Mouse (Mus musculus) neutrophil, adult 59 days (primary cell): ENCODE measurements around the gene Arl6. TPM values are rescaled to one million over a fixed set of nuclear protein-coding genes. Genes with fewer than 3 reads are reported as not detected.

Experiments used
- total RNA-seq, 2 experiments: library from RNA; stranded (reverse); gene quantifications; 1 replicate in 1 of 2; 2 replicates in 1 of 2; pipeline ENCODE4 v1.2.4; 2023

Arl6 gene
- 1 to 10 TPM in 1 of 2 experiments, under 1 TPM in 1; 0.62 to 1.6 TPM for total RNA-seq

DNA sequence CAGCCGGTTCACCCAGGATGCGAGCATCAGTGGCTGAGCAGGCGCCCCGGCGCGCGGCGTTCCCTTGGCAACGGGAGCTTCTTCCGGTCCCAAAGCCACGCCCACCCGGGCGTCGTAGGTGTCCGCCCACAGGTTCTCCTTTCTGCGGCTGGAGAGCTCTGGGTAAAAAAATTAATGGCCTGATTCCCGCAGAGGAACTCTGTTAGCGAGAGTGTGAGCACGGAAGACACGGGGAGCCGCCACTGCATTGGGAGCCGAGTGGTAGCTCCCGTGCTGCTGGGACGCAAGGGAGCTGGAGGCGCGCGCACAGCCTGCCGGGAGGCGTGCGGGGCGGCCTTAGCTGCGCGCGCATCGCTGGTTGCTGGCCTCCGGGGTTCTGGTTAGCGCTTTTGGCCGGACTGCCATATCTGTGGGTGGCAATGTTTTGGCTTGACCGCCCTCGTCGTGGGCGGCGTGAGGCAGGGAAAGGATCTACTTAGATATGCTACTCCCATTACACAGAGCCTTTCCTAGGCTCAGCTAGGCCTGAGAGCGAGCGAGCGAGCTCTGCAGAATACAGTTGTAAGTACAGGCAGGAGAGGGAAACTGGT is at the start of gene Arl6:
Gene Arl6, minus strand, starts transcription at position 290 of the 590 bp plus-strand sequence.

DNA sequence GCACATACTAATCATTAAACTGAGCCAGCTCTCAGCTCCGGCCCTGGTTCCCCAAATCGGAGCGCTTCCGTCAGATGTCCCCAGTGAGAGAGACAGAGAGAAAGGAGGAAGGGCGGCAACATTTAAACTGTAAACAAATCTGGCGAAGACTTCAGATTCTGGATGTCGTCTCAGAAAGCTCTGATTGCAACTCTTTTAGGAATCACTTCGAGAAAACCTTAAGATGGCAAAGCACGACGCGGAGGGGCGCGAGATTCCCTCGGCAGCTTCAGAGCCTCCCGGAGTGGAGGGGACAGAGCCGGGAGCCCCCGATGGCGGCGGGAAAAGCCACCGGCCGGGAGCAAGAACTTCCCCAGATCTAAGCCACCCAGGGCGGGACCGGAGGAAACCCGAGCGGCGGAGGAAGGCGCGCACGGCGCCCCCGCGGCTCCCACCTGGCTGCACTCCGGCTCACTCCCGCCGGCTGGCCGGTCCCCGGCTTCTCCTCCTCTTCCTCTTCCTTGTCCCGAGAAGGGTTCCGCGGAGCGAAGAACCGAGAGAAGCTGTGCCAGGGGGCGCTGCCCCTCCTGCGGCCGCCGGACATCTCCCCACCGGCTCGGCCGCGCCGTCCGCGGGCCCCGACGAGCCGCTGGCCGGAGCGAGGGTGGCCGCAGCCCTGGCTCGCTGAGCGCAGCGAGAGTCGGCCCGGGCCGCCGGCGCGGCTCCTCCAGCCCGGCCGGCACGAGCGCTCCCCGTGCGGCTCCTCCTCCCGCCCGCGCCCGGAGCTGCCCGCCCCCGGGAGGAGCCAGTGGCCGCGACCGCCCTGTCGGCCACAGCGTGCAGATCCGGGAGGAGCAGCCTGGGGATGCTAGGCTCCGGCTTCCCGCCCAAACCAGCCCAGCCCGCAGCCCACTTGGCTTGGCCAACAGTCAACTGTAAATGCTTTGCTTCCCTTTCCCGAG is 38.6 kb downstream of the Arl6 start, which contains the start of gene Crybg3:
Gene Crybg3, minus strand, starts transcription at position 669 of the 941 bp plus-strand sequence.

Other genes with a start within 250 kb of the Arl6 start
- not detected for gene Gabrr3, start 232.1 kb downstream of the Arl6 start, total RNA-seq
- gene Riox2, start 167.6 kb downstream of the Arl6 start, total RNA-seq: 10 to 100 TPM; 14.7 to 18.7 TPM
- 10 to 100 TPM; 12.3 to 19.1 TPM for gene Crybg3, start 38.4 kb downstream of the Arl6 start, total RNA-seq